Mouse (Mus musculus): ENCODE measurements around the gene Ube2h. TPM values are rescaled to one million over a fixed set of nuclear protein-coding genes. Genes with fewer than 3 reads are reported as not detected.

Ube2h gene
- total RNA-seq (2021) = 116 and 124 TPM in 2 replicates
- long read RNA-seq, experiment 1, full-length matches to known transcripts = 83 of 117 reads
- long read RNA-seq, experiment 1, partial matches to known transcripts = 1 of 117 reads
- long read RNA-seq, experiment 1, other reads (novel, unspliced or antisense) = 33 of 117 reads
- long read RNA-seq, experiment 2, full-length matches to known transcripts = 70 of 101 reads
- long read RNA-seq, experiment 2, partial matches to known transcripts = 0 of 101 reads
- long read RNA-seq, experiment 2, other reads (novel, unspliced or antisense) = 31 of 101 reads

DNA sequence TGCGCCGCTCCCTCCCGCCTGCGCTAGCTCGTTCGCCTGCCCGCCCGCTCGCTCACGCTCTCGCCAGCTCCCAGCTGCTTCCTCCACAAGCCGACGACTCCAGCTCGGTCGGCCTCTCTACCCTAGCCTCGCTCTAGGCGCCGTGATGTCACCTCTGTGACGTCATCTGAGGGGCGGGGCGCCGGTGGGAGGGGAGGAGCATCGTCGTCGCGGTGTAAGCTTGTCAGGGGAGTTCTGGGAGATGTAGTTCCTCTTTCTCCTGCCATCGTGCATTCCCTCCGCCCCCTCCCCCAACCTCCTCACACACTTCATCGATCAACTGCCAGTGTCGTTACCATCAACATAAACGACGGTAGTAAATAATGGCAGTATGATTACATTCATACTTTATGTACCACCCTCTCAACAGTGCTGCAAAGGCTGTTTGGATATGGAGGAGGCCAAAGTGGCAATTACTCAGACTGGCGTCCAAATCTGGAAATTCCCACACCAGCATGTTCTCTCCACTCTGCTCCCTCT, at the start of gene Ube2h:
TSS of gene Ube2h (minus strand) at position 141 of the 519 bp plus-strand sequence.
- peak; percentile 100 for DNase-seq

DNA sequence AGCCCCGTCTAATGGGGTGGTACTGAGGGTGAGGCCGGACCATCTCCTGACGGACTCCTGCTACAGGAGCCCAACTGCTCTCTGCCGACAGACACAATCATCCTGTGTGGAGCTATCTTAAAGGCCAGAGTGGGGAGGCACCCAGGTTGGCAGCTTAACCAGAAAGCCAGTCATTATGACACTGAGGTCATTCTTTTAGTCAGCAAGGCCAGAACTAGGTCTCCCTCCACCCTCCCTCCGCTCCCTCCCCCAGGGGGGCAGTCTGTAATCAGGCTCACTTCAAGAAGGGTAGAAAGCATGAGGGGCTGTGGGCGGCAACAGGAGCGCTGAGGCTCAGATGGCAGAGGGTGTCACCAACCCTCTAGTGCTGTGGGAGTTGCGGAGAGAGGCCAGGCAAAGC, 49.3 kb upstream of the Ube2h start:
- peak; percentile 69 for DNase-seq

DNA sequence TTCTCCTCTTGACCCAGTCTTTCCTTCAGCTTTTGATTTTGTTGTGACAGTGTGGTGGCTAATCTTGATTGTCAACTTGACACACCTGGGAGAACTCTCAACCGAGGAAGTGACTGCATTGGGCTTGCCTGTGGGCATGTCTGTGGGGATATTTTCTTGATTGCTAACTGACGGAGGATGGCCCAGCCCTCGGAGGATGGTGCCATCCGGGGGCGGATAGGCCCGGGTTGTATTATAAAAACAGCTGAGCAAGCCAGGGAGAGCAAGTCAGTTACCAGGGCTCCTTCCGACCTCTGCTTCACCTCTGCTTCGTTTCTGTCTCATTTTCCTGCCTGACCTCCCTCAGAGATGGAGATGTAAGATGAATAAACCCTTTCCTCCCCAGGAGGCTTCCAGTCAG, 48.4 kb upstream of the Ube2h start:
- no peak for DNase-seq

DNA sequence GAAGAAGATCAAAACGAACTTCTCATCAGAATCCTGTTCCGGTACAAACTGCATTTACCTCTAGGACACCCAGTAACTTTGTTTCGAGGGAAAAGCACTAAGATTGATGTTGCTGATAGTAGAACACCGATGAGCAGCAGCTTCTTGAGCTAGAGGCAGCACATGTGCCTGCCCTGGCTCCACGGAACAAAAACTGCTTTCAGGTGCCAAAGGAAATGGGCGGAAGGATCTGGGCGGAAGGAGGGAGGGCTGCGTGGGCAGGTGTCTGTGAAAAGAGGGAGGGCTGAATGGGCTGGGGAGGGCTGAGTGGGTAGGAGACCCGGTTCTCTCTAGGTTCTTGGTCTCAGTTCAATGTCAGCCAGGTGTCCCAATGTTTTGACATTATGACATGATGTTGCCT, 47.0 kb upstream of the Ube2h start:
- no peak for DNase-seq

DNA sequence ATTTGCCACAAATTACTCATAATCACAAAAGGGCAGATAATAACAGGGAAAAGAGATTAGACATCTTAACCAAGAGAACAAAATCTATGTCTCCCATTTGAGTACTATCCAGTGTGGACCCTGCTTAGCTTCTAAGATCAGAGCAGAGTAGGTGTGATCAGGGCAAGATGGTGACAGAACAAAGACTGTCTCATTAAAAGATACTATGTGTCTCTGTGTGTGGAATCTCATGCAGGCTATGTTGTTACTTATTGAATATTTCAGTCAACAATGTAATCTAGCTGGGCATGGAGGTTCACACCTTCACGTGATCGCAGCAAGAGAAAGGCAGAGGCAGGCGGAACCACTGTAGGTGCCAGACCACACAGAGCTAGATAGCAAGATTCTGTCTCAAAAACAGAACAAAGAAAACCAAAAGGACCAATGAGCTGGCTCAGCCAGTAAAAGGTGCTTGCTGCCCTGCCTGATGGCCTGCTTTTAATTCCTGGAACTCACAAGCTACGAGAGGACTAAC, 43.0 kb upstream of the Ube2h start:
- DNase-seq = no peak

DNA sequence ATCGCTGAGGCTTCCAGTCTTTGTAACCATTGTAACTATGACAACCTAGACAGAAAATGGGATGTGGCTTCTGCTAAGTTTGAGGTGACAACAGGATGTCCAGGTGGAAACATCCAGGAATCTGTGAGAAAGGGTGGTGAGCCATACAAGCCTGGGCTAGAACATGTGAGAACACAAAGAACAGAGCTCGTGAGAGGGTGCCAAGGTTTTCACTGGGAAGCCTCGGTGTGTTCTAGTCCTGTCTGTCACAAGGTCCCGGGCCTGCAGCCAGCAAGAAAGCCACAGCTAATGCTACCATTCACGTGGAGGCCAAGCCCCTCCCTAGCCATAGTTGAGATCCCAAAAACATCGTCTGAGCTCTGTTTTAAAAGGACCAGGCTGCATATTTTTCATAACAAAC, 42.4 kb upstream of the Ube2h start:
- peak; percentile 63 for DNase-seq

DNA sequence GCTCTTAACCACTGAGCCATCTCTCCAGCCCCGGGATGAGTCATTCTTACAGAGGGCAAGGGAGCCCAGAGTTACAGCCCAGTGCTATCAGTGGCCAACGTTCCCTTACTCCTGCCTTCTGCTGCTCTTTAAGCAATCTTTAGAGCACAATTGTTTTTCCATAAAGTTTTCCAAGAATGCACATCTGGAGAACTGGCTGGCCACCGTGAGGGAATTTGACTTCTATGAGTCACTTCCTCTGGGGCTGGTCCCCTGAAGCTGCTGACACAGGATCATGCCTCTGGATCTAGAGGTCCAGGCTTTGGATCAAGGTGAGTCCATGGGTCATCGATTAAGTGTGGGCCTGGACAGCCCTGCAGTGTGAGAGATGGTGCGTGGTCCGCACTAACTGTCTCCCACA, 39.7 kb upstream of the Ube2h start:
- DNase-seq = no peak

DNA sequence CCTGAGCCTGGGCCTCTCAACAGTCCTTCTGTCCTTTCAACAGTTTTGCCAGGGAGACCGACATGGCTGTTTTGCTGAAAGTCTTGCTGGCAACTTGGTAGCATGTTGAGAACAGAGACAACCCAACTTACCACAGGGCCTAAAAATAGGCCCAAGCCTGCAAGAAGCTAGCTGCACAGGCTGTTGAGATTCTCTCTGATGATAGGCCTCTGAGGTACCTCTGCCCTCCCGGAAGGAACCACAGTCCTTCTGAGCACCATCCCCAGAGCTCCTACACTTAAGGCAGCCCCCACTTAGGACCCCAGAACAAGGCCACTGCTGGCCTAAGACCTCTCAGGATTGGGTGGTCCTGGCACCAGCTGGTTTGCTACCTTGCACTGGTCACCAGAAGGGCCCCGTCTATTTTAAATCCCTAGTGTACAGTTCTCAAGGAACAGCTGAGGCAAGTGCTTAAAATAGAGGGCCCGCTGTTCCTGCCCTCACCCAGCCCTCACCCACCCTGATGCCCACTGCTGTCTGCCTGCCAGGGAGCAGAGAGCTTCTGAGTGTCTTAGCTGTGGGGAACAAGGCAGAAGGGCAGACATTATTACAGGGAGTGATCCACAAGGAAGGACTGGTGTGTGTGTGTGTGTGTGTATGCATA, 36.0 kb upstream of the Ube2h start:
- DNase-seq = no peak

DNA sequence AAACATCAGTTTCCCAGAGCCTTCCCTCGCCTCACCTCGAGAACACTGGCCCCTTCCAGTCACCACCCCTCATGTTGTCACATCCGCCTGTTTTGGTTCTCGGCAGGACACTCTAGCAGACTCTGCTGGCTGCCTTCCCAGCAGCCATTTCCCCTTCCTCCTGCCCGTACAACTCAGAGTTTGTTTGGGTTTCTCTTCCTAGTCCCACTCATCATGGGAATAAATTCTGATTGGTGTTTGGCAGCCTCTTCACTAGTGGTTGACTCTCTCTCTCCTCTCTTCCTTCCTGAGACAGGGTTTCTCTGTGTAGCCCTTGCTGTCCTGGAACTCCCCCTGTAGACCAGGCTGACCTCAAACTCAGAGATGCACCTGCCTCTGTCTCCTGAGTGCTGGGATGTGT, 32.6 kb upstream of the Ube2h start:
- peak; percentile 78 for DNase-seq

DNA sequence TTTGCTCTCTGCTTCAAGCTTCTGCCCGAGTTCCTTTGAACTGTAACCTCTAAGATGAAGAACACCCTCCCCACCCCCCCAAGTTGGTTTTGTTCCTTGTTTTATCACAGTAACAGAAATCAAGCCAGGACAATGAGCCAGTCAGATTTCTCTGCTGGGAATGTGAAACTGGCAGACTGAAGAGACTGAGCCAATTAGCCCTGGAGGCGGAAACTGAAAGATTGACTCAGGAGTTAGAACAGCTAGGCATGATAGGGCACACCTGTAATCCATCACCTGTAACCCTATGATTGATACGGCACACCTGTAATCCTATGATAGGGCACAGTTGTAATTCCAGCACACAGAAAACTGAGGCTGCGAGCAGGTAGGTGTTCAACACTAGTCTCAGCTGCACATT, 27.9 kb upstream of the Ube2h start:
- DNase-seq = no peak

DNA sequence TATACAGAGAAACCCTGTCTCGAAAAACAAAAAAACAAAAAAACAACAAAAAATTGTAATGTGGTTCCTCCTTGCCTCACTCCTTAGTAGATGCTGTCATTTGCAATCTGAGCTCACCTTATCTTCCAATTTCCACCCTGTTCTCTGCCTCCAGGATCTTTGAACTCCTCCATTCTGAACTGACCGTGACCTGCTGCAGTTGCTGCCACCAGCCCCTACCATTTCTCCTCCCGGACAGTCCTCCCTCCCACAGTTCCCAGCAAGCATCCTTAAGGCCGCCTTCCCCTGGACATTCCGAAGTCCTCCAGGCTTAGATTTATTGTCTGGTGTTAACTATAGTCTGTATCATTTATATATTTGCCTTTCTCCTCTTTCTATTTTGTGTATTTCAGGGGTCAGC, 26.4 kb upstream of the Ube2h start:
- DNase-seq = no peak

DNA sequence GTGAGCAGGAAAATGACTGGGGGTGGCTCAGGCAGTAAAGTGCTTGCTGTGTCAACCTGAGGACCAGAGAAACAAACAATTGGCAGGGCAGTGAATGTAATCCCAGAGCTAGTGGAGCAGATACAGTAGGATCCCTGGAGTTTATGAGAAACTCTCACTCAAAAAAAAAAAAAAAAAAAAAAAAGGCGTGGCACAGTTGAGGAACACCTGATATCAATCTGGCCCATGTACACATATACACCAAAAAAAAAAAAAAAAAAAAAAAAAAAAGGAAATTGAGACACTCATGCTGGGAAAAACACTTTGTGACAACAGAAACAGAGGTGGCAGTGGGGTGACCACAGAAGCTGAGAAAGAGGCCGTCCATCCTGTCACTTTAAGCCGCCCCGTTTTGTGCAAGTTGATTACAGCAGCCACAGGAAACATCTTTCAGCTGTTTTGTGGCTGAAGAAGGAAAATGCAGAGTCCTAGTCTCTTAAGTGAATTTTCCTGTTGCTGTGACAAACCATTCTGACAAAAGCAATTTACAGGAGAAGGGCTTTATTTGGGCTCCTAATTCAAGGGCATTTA, 21.7 kb upstream of the Ube2h start:
- DNase-seq = no peak

DNA sequence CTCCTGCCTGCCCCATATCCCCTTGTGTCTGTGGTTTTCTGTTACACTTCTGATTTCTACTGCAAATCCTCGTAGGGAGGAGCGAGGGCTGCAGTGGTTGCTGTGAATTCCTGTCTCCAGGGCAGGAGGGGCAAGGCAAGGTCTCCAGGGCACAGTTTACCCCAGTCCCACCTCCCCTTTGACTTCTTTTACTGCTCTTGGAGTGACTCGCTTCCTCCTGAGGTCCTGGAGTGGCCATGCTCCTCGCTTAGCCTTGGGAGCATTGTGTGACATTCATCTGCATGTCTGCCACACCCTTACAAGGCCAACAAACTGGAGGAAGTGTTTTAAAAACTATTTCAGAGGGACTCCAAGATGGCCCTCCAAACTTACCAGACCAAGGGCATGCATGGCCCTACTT, 16.7 kb upstream of the Ube2h start:
- DNase-seq = no peak

DNA sequence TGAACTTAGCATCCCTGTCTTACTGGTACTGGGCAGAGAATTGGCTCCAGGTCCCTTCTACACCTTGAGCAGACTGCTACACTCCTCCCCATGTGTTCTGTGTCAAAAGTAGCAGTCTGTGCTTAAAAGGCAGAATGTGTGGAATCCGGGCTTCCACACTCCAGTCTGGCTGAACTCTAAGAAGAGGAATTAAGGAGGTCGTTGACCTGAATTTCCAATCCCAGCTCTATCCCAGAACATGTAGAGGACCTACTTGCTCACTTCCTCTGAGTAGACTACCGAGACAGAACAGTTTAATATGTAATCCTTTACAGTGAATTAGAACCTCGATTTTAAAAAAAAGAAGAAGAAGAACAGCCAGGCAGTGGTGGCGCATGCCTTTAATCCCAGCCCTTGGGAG, 14.9 kb upstream of the Ube2h start:
- no peak for DNase-seq

DNA sequence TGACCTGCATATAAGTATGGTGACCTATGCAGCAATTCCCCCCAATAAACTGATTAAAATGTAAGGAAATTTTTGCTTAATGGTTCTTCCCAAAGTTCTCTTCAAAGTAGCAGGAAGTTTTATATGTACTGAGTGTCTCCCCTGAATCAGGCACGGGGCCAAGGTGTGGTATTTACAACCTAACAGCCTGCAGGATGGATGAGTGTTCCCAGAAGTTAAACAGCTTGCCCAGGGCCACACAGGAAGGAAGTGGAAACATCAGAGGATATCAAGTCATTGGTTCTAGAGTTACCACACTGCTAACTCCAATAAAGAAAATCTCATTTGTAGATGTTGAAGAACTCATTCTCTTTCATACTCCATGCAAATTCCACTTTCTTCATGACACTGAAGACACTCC, 7.7 kb upstream of the Ube2h start:
- DNase-seq = peak; percentile 41

DNA sequence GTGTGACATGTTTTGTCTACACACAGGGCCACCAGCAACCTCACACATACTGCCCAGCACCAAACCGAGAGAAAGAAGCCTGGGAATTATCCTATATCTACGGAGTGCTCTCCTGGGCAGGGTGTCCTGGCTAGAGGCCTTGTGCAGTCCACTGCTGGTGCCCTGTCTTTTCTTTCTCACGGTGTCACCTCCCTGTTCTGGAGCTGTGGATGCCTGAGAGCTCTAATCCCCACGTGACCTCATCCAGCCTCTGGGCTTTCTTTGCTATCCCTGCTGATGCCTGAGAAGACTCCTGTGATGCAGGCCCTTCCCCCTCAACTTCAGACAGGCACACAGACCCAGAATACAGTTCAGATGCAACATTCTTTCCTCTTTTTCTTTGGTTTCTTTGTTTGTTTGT, 4.4 kb upstream of the Ube2h start:
- no peak for DNase-seq

DNA sequence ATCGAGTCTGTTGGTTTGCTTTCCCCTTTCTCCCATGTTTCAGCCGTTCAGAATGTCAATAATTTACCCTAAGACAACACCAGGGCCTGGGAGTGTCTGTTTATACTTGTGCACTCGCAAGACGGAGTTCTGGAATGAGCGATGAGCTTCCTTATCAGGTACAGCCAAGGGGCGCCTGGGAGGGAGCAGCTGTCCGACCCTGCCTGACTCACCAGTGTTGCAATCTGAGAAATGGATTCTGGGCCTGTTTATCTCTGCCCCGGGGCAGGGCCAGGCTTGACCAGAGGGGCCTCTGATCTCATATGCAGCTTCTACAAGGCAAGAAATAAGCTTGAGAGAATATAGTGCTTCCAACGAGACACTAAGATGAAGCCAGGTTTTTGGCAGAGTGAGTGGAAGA, 3.4 kb upstream of the Ube2h start:
- DNase-seq = peak; percentile 80

DNA sequence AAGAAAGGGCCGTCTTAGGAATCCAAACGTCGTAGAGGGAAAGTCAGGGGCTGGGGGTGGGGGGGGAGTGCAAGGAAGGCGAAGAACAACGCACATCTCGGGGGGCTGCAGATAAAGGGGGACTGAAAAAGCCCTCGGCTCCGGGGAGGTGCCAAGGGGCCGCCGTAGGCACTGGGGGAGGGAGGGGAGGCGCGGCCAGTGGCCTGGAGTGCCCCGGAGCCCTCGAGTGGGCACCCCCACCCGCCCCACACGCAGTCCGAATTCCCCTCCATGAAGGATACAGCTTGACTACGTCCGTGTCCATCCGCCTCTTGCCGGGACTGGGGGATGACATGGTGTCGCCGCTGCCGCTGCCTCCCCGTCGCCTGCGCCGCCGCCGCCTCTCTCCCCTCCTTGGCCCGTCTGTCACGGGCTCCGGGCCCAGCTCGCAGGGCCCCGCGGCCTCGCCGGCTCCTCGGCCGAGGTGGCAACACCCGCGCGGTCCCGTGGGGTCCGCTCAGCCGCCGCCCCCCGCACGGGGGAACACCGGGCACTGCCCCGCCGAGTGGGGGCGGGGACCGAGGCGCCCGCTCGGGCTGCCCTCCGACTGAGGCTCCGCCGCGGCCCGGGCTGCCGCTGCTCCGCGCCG, 454 bp downstream of the Ube2h start:
- DNase-seq = peak; percentile 75

DNA sequence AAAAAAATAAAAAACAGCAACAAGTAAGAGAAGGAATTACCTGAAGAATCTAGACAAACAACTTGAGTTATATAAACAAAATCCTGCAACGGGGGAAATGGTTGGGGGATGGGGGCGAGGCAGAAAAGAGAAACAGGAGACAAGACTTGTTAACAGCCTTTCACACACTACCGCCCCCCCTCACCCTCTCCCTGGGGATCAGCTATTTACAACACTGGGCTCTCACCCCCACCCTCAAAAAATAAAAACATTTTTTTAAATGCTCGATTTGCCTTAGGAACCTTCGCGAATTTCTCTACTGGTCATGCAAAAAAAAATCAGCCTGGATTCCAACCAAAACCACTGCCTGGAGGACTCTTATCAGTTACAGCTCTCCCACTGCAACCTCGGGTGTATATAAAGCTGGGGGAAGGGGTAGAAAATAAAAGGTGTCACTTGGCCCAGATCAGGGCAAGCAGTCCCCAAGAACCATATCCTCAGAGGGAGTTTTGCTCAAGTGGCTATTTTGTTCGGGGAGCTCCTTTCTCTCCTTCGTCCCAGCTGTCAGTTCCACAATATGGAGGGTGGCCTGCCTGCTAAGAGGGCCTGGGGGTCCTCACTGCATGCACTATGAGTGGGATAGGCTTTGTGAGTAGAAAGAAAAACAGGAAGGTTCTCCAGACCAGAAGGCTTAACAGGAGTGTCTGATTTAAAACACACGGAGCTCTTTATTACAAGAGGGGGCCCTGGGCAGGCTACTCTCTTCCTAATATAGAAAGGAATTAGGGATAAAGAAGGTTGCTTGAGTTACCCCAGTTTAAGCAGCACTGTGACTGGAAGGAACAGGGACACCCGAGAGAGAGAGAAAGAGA, 1.3 kb downstream of the Ube2h start:
- DNase-seq = peak; percentile 73

DNA sequence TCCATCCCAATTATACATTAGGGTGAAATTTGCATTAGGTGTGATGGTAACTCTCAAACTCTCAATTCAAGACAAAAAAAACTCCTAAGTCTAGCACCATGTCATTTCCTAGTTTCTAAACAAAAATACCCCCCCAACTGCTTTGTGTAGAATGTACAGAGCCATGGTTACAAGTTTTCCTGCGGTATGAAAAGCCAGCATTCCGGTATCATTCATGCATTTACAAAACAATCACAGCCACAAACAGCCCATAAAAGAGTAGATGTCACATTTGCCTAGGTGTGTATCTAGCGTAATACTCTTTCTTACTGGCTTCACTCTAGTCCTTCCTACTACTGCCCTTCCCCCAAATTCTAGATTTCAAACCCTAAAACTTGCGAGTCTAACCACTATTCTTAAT, 2.2 kb downstream of the Ube2h start:
- DNase-seq = no peak

DNA sequence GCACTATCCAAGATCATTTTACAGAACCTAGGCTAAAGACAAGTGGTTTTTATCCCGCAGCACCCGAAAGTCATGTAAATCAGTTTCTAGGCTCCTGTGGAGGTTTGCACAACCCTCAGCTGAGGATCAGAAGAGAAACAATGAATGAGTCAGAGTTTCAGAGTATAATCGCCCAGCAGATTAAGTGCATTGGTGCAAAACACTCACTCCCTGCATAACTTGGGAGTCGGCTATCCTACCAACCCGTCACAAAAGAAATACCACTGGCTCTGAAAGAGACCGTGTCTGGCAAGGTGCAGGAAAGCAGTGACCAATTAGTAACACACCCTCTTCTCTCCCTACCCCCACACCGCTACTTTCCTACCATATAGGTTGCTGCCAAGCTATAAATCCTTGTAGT, 3.4 kb downstream of the Ube2h start:
- peak; percentile 43 for DNase-seq

DNA sequence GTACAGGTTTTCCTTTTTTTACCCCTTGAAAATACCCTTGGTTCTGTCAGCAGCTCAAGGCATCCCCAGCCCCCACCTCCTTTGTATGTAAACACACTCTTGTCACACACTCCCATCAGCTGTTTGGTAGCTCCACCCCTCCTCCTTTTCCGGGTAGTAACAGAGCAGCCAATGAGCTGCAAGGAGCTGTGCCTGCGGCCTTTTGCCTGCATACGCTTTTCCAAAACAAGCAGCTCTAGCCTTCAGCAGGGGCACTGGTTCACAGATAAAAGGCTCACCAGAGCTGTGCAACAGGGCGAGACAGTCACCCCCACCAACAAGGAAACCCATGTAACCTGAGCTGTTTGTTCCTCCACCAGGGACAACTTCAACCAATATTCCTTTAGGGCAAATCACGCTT, 4.0 kb downstream of the Ube2h start:
- DNase-seq = peak; percentile 93
